Mouse (Mus musculus): ENCODE results near the gene Cdc42bpg. TPM values are rescaled to one million over a fixed set of nuclear protein-coding genes. Genes with fewer than 3 reads are reported as not detected.

The Cdc42bpg gene
- total and polyA plus RNA-seq, 3 experiments: 0.79 to 4.2 (median 2.3) TPM

- TF ChIP-seq E2F4 (IDR thresholded peaks at IDR 0.05; ENCODE audit: insufficient replicate concordance, low read depth, low read length) (no peak), NRF1 (IDR thresholded peaks at IDR 0.05; ENCODE audit: low read depth, low read length) (no peak), KAT2A (IDR thresholded peaks at IDR 0.05; ENCODE audit: insufficient replicate concordance, low read length) (no peak), EP300 (IDR thresholded peaks at IDR 0.05; ENCODE audit: low read length) (0 out of 2 replicates have a peak, but pooled peaks have one; percentile 32), POLR2AphosphoS2 (IDR thresholded peaks at IDR 0.05; ENCODE audit: low read depth, low read length) (no peak), SIN3A (IDR thresholded peaks at IDR 0.05; ENCODE audit: low read length) (peak; percentile 78), GABPA (IDR thresholded peaks at IDR 0.05; ENCODE audit: insufficient replicate concordance, low read depth, low read length) (no peak)
These were observed 27.7 kb upstream of the Cdc42bpg start (continued) for GRCm38 (mm10) chr19:6278439-6279073.

- Histone ChIP-seq H3K4me2 (ENCODE audit: insufficient read depth, low read depth, poor library complexity, severe bottlenecking) (peak overlapping the region; percentile 69), H3K9me3 (replicated peaks; ENCODE audit: low read length) (no peaks in the 10 kb centered on the region), H3K79me2 (replicated peaks; ENCODE audit: control insufficient read depth, extremely low read depth, insufficient read depth, poor library complexity, severe bottlenecking) (peaks cover 71% of the 10 kb centered on the region), H3K9ac (ENCODE audit: insufficient read depth, low read depth) (peak overlapping the region; percentile 92), H3K36me3 (replicated peaks in 1 of 2; ENCODE audit: control insufficient read depth in 1 of 2, insufficient read depth in 1 of 2, low read length in 1 of 2) (peaks cover 58 to 61% of the 10 kb centered on the region in 2 experiments), H3K4me3 (replicated peaks in 1 of 3; ENCODE audit: low read depth in 2 of 3, low read length in 2 of 3, poor library complexity in 1 of 3) (peak overlapping the region; percentile 70 to 99 (median 99)), H3K27ac (ENCODE audit: insufficient read depth, low read depth) (peak overlapping the region; percentile 99), H3K27me3 (replicated peaks) (no peaks in the 10 kb centered on the region), H3K4me1 (ENCODE audit: control insufficient read depth in 1 of 2, insufficient read depth in 2 of 2) (peaks cover 23 to 54% of the 10 kb centered on the region in 2 experiments)
- DNase-seq (ENCODE audit: extremely low read depth): no peak
- in situ Hi-C loops (cut with MboI; ENCODE audit: low pct_ligation_motif_present, low pct_unique_long_range_greater_than_20kb, low sequenced_read_pairs) (no loop called here), dilution Hi-C loops (cut with MboI; ENCODE audit: extremely low pct_ligation_motif_present, extremely low pct_unique_long_range_greater_than_20kb, low sequenced_read_pairs) (no loop called here)
- TF ChIP-seq SIN3A (IDR thresholded peaks at IDR 0.05; ENCODE audit: low read length): peak; percentile 80
- no peak for TF ChIP-seq ELF1 (IDR thresholded peaks at IDR 0.05; ENCODE audit: low read depth, low read length)
- TF ChIP-seq BHLHE40 (IDR thresholded peaks at IDR 0.05; ENCODE audit: low read depth, low read length): no peak
- TF ChIP-seq GABPA (IDR thresholded peaks at IDR 0.05; ENCODE audit: insufficient replicate concordance, low read depth, low read length): no peak
- TF ChIP-seq PAX5 (IDR thresholded peaks at IDR 0.05; ENCODE audit: low read length): no peak
- no peak for TF ChIP-seq USF1 (IDR thresholded peaks at IDR 0.05; ENCODE audit: low read depth, low read length)
- peak; percentile 80 for TF ChIP-seq CHD1 (IDR thresholded peaks at IDR 0.05; ENCODE audit: low read depth, low read length)
- no peak for TF ChIP-seq HCFC1 (IDR thresholded peaks at IDR 0.05; ENCODE audit: low read depth, low read length)
- TF ChIP-seq MYC (IDR thresholded peaks at IDR 0.05; ENCODE audit: low read depth, low read length): 0 out of 2 replicates have a peak, but pooled peaks have one; percentile 31
- peak; percentile 12; the same call in 1 of the 2 replicates for TF ChIP-seq POLR2A (IDR thresholded peaks at IDR 0.05; ENCODE audit: low read depth, low read length)
- no peak; the same call in 1 of the 2 replicates for TF ChIP-seq ETS1 (conservative IDR thresholded peaks at IDR 0.05; ENCODE audit: low read depth, low read length)
- TF ChIP-seq SMC3 (IDR thresholded peaks at IDR 0.05; ENCODE audit: low read depth, low read length): no peak
- no peak for TF ChIP-seq KAT2A (IDR thresholded peaks at IDR 0.05; ENCODE audit: insufficient replicate concordance, low read length)
- 0 out of 2 replicates have a peak, but pooled peaks have one; percentile 48 for TF ChIP-seq ZMIZ1 (IDR thresholded peaks at IDR 0.05; ENCODE audit: low read depth, low read length)
- TF ChIP-seq MAZ (IDR thresholded peaks at IDR 0.05; ENCODE audit: low read depth, low read length): no peak
- no peak for TF ChIP-seq NELFE (IDR thresholded peaks at IDR 0.05; ENCODE audit: low read depth, low read length)
- no peak for TF ChIP-seq IRF4 (IDR thresholded peaks at IDR 0.05; ENCODE audit: low read depth, low read length)
- no peak for TF ChIP-seq CTCF (conservative IDR thresholded peaks at IDR 0.05 in 1 of 2, IDR thresholded peaks at IDR 0.05 in 1 of 2; ENCODE audit: low read depth in 2 of 2, low read length in 2 of 2)
- TF ChIP-seq ZNF384 (IDR thresholded peaks at IDR 0.05; ENCODE audit: low read depth, low read length): no peak
- peak; percentile 71; the same call in 1 of the 2 replicates for TF ChIP-seq NRF1 (IDR thresholded peaks at IDR 0.05; ENCODE audit: low read depth, low read length)
- TF ChIP-seq UBTF (IDR thresholded peaks at IDR 0.05; ENCODE audit: low read depth, low read length): no peak
- TF ChIP-seq USF2 (conservative IDR thresholded peaks at IDR 0.05; ENCODE audit: low read depth, low read length): no peak
- no peak for TF ChIP-seq TBP (conservative IDR thresholded peaks at IDR 0.05; ENCODE audit: low read depth, low read length)
- TF ChIP-seq EP300 (IDR thresholded peaks at IDR 0.05; ENCODE audit: low read length): no peak
- no peak for TF ChIP-seq RCOR1 (conservative IDR thresholded peaks at IDR 0.05; ENCODE audit: low read depth, low read length)
- TF ChIP-seq MAX (IDR thresholded peaks at IDR 0.05; ENCODE audit: low read length): 0 out of 2 replicates have a peak, but pooled peaks have one; percentile 22
- peak; percentile 13; the same call in 1 of the 2 replicates for TF ChIP-seq TCF12 (IDR thresholded peaks at IDR 0.05; ENCODE audit: low read depth, low read length)
- no peak for TF ChIP-seq CHD2 (IDR thresholded peaks at IDR 0.05; ENCODE audit: low read length)
- no peak for TF ChIP-seq MXI1 (IDR thresholded peaks at IDR 0.05; ENCODE audit: low read depth, low read length)
- no peak for TF ChIP-seq JUND (conservative IDR thresholded peaks at IDR 0.05; ENCODE audit: low read depth, low read length)
- TF ChIP-seq RAD21 (IDR thresholded peaks at IDR 0.05; ENCODE audit: low read depth, low read length): no peak
- TF ChIP-seq ZKSCAN1 (IDR thresholded peaks at IDR 0.05; ENCODE audit: borderline replicate concordance, low read depth, low read length): no peak
- no peak for TF ChIP-seq JUN (IDR thresholded peaks at IDR 0.05; ENCODE audit: insufficient read depth, low read depth, low read length)
These were observed 26.6 kb upstream of the Cdc42bpg start for GRCm38 (mm10) chr19:6279481-6280144.
